Mouse (Mus musculus) right cerebral cortex, postnatal 36 days (tissue): Measurements from ENCODE around the gene Susd3.

Experiments used
- DNase-seq, 2 experiments: peaks; one replicate each; pipeline ENCODE4 v3.0.0; 2022; ENCODE audit warnings: low spot score in 2 of 2, mixed read lengths in 1 of 2

Gene Susd3

DNA sequence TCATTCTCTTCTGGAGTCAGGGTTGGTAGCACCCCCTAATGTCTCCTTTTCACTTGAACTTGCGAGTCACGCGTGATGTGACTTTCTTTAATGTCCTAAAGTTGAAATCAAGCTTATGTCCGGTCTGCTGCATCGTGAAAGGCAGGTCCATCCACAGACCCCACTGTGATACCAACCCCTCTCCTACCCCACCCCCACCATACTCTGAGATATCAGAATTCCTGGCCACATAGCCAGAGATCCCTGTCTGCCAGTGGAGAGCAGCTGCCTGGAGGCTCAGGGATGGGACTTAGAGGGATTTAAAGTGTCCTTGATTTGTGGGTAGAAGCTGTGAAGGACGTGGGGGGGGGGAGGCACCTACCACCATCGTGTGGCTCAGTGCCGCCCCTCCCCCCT, at the start of gene Susd3:
Susd3 (minus strand) TSS at position 240 of the 396 bp plus-strand sequence.
- DNase-seq: no peak

DNA sequence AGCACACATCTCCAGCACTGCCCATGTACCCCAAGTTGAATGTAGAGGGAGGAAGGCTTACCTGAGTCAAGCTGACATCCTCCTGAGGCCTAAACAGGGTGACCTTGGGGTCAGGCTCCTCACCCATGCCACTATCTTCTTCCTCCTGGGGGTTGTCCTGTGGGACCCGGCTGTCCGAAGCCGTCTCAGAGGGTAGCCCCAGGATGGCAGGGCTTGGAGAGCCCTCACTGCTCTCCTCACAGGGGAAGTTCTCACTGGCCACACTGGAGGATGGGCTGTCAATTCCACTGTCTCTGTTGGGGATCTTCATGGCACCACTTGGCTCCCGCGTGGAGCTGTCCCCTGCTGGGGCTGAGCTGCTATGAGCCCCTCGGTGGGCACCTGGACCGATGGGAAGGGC, 47.8 kb upstream of the Susd3 start:
- no peak for DNase-seq

DNA sequence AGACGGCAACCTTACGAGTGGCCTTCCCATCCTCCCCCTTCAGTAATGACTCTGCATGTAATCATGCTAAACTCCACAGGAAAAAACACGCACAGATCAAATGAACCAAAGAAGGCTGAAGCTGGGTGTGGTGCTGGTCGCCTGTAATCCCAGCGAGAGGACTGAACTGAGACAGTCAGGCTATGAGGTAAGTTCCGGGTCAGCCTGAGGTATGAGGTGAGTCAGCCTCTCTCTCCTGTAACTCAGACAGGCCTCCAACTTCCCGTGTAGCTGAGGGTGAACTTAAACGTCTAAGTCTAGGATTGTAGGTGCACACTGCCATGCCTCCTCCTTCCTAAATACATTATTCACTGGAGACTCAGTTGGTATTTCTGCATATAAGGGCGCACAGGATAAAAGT, 45.6 kb upstream of the Susd3 start:
- no peak for DNase-seq

DNA sequence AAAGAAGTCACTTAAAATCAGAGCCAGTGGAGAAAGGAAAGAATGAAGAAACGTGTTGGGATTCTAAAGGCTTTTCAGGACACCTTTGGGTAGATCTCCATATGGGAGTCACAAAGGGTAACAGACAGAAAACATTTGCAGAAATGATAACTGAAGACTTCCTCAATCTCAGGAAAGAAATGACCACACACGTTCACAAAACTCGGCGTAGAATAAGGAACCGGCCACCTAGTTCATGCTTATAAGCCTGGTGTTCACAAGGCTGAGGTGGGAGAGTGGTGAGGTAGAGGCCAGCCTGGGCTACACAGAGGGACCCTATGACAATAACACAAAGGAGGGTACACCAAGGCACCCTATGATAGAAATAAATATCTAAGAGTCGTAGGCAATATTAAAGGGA, 43.4 kb upstream of the Susd3 start:
- DNase-seq: no peak

DNA sequence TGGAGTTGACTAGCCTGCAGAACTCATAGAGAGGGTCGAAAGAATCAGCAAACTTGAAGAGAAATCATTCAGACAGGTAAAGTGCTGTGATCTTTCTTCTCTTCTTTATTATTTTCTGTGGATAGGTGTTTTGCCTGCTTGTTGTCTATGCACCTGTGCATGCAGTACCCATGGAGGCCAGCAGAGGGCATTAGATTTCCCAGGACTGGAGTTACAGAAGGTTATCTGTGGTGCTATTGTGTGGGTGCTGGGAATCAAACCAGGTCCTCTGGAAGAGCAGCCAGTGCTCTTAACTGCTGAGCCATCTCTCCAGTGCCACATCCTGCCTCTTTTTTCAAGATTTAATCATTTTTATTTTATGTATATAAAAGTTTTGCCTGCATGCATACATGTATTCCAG, 42.9 kb upstream of the Susd3 start:
- no peak for DNase-seq

DNA sequence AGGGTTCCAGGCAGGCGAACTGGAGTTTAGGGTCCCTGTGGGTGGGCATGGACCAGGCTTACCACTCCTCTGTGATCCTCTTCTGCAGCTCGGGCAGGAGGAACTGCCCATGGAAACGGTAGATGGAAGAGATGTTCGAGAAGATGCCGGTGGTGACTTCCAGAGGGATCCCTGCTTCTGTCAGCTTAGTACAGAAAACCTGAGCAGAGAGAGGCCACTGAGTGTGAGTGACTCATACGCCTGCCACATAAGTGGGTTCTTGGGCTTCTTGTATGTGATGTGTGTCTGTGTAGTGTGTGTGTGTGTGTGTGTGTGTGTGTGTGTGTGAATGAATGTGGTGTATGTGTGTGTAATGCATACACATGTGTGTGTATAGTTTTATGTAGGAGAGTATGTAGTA, 38.7 kb upstream of the Susd3 start:
- no peak for DNase-seq

DNA sequence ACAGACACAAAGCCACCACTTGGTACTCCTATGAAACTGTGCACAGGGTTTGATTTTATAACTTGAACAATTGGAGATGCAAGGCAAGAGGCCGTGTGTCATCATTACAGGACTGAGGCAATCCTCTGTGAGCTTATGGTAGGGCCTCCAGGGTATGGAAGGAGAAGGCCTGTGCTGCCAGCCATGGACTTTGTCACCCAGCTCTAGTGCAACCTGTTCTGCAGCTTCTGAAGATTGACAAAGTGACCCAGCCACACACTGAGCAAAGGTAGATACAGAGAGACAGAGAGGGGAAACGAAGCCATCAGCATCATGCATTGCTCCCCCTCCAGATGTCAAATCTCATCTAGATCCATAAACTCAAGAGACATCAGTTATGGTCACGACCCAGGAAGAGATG, 38.2 kb upstream of the Susd3 start:
- no peak for DNase-seq

DNA sequence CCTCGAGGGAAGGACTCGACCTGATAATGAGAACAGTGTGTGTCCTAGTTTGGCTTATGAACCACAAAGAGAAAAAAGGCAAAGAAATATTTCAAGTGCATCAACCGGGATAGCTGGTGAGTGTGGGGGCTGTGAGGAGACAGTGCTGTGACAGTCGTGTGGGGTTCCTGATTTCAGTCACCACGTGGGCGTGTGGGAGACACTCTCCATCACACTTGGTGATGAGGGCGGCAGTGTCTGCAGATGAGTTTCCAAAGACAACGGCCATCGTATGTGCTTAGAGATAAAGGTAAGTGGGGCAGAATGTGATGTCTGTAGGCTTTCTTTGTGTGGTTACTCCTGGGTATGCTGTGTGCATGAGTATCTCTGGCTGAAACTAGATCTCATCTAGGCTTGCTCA, 35.2 kb upstream of the Susd3 start:
- no peak for DNase-seq

DNA sequence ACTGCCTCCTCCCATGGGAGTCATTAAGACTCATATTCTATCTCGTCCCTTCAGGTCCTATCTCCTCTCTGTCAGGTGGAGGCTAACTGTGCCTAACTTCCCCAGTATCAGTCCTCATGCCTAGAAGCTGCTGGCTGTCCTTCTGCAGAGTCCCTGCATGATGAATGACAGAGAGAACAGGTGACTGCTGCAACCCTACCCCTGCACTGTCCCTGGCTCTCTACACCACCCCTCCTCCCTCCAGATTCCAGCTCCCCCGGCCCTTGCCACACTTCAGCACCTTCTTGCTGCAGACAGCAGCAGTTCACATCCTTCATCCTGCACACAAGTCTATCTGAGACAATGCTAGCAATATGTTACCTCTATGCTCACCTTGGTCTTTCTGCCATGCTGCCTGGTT, 33.7 kb upstream of the Susd3 start:
- DNase-seq: no peak

DNA sequence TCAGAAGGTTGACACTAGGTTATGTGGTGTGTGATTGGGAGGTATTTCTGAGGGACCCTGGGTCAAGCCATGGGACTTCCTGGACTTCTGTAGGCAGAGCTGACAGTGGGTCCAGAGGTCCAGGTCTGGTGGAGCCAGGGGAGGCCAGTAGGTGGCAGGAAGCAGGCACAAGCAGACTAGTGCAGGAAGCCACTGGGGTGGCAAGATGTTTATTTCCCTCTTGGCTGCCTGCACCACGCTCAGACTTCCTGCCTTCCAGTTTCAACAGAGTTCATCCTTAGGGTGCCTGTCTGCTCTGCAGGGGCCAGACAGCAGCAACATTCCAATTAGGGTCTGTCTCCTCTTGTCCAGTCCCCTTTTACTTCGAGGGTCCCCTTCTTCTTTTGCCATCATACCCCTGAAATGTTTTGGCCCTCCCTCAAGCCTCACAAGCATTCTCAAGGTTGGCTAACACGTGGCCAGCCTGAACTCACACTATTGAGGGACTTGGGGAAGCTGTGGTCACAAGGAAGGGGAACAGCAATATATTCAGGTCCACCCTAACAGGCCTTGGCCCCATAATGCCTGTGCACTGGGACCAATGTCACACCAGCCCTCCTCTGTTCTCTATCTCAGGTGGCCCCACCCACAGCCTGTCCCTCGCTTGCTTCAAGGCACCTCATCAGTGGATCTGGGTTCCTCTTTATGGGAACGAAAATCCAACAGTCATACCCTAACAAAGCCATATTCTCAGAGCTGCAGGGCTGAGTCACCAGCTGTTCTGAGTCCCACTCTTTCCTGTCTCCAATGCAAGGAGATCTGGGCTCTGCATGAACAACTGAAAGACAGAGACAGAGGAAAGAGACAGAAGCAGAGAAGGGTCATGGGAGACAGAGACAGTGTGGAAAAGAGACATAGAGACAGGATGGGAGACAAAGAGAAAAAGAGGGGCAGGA, 23.6 kb upstream of the Susd3 start:
- DNase-seq: peak in 1 of 2 experiments; percentile 27

DNA sequence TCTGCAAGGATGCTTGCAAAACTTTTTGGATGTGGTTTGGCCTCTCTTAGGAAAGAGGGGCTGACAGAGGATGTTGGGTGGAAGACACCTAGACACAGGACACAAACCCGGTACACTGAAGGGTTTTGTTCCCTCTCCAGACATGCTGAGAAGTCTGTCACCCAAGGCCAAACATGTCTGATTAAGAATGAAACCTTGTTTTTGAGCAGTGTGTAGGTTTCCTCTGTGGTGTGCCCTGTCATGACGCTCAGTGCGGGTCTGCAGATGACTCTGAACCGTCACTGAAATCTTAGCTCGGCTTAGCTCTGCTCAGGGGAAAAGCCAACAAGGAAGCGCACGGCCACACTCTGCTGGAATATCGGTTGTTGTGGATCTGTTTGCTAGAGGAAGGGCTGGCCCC, 22.0 kb upstream of the Susd3 start:
- DNase-seq: no peak

DNA sequence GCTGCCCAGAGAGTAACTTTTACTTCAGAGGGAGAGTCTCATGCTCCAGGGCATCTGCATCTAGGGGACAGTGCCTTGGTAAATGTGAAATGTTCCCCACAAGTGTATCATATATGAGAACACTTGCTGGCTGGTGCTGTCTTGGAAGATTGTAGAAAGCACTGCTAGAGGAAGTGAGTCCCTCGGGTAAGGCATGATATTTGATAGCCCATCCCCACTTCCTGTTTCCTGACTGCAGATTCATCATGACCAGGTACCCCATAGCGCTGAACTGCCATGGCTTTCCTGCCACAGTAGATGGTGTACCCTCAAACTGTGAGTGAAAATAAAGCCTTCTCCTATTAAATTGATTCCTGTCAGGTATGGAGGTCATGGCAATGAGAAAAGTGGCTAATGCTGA, 19.1 kb upstream of the Susd3 start:
- no peak for DNase-seq

DNA sequence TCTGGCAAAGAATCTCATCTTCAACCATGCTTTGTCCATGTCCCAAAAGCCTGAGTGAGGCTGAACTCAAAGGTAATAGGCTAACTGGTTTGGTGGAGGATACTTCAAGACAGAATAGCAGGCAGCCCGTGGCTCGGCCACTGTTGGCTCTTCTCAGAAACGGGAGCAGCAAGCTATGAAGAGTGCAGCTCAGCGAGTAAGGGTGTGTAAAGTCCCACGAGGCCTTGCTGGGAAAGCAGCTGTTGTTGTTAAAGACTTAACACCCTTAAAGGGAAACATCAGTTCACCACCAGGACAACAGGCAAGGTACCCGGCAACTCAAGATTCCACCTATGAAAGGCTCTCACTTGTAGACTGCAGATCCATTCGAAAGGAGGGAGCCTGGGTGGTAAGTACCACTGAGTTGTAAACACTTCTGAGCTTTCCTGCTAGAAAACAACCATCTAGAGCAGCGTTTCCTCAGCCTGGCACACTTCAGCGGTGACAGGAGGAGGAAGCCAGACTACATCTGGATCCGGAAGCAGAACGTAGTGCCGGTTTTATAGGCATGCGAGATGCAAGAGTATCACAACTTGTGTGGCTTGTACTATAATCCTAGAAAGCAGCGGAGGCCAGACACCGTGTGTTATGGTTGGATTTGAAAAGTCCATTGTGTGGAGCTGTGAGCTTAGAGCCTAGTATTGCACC, 11.7 kb upstream of the Susd3 start:
- DNase-seq: no peak

DNA sequence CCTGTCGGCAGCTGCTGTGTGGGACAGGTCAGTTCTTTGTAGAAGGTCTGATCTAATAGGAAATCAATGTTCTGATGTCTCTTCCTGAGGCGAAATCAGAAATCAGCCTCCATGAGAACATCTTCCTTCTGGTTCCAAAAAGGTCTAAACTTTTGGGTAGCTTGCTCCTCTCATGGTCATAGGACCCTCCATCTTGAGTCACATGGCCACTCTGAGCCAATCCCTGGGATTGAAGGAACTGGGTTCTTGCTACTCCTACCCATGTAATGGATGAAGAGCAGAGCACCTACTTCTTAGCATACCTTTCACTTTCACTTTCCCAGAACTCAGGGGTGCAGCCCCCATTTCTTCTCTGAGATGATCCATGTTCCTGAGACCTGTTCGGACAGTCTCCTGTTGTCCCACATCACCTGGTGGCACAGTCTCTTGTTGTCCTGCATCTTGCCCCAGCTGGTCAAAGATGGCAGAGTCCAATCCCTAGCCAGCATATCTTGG, 9.4 kb upstream of the Susd3 start:
- no peak for DNase-seq

DNA sequence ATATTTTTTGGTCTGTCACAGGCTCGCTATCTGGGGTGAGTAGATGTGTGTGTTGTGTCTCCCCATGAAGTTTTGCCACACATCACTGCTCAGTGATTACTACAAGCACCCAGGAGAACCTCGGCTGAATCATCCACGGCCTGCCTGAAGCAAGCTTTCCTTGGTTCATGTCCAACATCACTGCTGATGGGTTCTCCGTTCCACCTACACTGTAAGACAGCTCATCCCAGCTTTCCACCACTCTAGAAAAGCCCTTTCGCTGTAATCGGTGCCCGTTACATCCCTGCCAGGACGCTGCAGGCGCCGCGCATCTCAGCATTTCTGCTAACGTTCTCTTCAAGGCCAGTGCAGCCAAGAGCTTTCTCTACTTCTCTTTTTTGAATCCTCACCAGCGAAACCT, 4.2 kb upstream of the Susd3 start:
- peak; percentile 29 to 47 for DNase-seq

DNA sequence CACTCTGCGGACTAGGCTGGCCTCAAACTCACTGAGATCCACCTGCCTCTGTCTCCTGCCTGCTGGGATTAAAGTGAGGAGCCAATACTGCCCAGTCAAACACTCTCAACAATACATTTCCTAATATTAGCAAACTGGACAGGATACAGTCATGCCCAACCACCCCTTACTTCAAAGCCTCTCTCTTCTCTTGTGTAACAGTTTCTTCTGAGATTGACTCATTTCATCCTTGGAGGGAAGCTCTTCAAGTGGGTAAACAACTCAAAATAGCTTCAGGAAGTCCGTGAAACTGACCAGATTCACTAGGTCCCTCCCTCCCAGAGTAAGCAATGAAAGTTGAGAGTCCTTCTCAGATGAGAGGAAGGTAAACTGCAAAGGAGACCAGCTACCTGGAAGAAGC, 3.6 kb upstream of the Susd3 start:
- no peak for DNase-seq

DNA sequence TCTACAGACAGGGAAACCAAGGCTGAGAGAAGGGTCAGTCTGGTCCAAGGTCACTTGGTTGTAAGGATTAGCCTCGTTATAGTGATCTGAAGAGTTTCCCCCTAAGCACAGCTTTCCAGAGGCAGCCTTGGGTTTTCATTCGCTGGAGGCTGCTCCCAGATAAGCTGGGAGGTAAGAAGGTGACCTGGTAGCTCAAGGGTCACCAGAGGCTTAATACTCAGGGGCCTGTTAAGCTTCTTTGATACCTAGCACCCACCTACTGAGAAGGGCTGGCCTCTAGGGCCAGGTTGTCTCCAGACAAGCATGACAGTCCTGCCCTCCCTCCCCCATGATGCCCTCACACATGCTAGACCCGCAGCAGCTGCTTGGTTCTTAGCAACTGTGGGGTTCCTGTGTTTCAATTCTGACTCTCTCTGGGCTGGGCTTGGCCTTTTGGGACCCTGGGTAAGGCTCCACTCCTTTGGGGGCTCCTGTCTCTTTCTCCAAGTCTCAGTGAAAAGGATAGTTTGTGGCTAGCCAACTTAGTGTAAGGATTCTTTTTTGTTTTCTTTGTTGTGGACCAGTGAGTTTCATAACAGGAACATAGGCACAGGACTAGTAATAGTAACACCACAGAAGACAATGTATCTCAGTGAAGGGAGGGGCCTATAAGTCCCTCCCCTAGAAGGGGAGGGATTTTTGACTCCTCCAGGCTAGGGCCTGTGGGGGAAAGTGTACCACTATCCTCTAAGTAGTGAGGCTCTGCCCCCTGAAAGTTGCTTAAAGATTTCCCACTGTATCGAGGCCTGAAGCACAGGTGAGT, 2.4 kb upstream of the Susd3 start:
- no peak for DNase-seq

DNA sequence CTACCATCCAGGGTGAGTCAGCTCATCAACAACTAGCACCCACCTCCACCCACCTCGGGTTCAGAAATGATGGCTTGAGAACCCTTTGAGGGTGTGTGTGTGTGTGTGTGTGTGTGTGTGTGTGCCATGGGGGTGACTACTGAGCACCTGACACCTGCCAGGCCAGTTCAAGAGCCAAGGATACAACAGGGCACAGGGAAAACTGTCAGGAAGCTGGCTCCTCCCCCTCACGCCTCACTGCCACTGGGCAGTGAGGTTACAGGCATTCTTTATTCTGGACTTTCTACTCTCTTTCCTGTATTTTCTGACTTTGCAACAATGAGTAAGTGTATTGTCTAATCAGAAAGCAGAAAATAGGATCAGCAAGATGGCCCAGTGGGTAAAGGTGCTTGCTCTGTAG, 1.1 kb upstream of the Susd3 start:
- DNase-seq: no peak

DNA sequence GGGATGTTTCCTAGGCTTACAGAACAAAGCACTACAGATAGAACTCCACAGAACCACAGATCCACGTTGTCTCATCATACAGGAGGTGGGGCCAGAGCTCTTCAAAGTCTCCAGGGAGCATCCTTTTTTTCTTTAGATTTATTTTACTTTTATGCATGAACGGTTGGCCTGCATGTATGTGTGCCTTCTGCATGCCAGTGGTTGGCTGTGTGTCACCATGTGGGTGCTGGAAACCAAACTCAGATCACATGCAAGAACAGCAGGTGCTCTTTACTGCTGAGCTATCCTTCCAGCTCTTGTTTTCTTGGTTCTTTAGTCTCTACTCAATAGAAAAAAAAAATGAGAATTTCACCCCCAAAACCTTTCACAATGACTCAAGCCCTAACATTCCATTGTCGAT, 417 bp upstream of the Susd3 start:
- DNase-seq: no peak

DNA sequence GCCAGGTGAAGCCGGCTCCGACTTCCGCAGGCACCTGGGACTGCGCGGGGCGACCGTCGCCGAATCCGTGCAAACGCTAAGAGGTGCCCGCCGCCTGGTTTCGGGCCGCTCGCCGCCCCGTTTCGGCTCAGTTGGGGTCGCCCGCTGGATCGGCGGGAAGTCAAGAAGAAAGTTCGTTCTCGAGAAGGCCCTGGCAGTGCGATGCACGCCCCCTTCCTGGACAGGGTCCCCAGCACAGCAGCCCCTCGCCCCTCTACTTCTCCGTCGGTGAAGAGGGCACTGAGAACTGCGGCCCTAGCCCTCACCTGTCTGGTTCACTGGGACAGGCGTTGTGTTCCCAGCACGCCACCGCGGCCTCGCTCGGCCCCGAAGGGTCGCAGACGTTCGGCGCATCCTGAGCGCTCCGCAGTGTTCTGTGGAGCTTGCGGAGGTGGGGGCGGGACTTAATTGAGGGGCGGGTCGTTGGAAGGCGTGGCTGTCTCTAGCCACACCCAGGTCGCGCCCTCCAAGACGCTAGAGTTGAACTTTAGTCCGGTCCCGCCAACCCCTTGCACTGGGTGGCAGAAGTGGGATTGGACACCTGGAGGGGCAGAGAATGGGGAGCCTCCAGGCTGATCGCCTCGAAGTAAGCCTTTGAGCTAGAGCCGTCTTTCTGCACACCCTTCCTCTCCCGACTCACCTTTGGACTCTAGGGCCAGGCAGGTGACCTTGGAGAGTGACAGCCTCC, 603 bp downstream of the Susd3 start:
- no peak for DNase-seq

DNA sequence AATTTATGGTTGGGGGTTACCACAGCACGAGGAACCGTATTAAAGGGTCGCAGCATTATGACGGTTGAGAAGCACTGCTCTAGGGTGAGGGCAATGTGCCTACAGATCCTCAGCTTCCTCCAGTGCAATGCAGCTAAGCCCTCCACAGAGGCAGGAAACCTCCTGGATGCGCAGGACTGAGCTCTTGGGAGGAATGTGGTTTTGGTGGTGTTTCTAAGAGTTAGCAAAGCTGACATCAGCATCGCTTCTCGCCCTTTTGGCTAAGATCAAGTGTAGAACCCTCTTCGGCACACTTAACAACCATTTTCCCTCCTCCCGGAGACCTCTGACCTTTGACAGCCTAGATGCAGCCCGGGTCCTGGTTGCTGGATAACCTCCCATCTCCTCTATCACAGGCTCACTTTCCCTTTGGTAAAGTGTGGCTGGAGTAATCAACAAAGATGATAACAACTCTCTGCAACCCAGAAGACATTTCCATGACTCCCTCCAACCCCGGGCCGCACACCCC, 1.2 kb downstream of the Susd3 start:
- no peak for DNase-seq
